Mouse (Mus musculus) E14TG2a.4 (cell line): ENCODE data around the gene Cenpi.

ENCODE experiments used
- CTCF ChIP-seq: conservative IDR thresholded peaks from 2 replicates; pipeline ENCODE4 v1.5.1; 2014; ENCODE audit warnings: low read length
- NANOG ChIP-seq: IDR thresholded peaks from 2 replicates; pipeline ENCODE4 v1.6.1; 2014; ENCODE audit warnings: borderline replicate concordance, low read length, mixed read lengths
- POU5F1 ChIP-seq: IDR thresholded peaks from 2 replicates; pipeline ENCODE4 v1.6.1; 2014; ENCODE audit warnings: low read length, borderline replicate concordance

DNA sequence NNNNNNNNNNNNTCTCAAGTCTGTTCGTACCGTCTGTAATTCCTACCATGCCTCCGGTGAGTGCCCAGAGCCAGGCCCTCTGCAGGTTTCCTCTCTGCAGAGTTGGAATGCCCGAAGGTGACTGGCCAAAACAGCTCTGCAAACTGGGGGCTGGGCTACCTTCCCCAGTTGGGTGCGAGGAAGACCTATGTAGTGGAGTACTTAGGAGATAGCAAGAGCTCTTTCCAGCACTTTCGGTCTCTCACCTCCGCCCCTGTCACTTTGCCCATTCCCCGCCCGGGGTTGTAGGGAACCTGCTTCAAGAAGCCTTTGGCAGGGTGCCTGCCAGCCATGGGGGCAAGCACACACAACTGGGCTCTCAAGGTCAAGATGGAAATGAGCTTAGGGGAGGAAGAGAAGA lies 11.6 kb upstream of the Cenpi start:
- no peak for TF ChIP-seq CTCF
- no peak for TF ChIP-seq POU5F1
- TF ChIP-seq NANOG = no peak
